Mouse (Mus musculus) adrenal gland, adult (tissue): ENCODE data around the gene Ulk4.
A peak's percentile ranks its signal among the peaks of the same experiment; 100 is the strongest.
"Not testable (repeated sequence)": the region's sequence is repeated elsewhere in the genome, so short reads cannot be mapped to it uniquely, and the experiment has no call there.

Source experiments
- DNase-seq, 2 experiments: peaks; one replicate each; pipeline ENCODE4 v3.0.0; 2022 to 2023; ENCODE audit warnings: low spot score in 1 of 2; ENCODE audit not compliant: inconsistent age in 2 of 2

Gene Ulk4

DNA sequence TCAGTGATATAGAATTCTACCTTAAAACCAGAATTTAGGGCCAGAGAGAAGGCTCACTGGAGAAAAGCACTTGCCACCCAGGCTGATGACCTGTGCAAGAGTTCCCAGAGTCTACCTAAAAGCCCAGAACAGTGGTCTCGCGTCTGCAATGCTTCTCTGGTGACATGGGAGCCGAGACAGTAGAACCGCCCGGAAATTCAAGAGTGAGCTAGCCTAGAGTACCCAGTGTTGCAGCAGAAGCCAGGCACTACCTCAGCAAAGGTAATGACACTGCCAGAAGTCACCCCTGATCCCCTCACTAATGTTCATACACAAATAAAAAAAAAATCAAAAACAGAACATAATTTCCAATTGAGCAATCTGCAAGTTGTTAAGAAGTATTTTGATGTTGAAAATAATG, 208.9 kb downstream of the Ulk4 start:
- no peak for DNase-seq

- no peak for DNase-seq
Observed at GRCm38 (mm10) chr9:121067043-121067442, 210.0 kb downstream of the Ulk4 start.

- DNase-seq: no peak
Observed at GRCm38 (mm10) chr9:121065383-121065978, 211.5 kb downstream of the Ulk4 start.

- DNase-seq: no peak
Observed at GRCm38 (mm10) chr9:121064606-121065355, 212.2 kb downstream of the Ulk4 start.

DNA sequence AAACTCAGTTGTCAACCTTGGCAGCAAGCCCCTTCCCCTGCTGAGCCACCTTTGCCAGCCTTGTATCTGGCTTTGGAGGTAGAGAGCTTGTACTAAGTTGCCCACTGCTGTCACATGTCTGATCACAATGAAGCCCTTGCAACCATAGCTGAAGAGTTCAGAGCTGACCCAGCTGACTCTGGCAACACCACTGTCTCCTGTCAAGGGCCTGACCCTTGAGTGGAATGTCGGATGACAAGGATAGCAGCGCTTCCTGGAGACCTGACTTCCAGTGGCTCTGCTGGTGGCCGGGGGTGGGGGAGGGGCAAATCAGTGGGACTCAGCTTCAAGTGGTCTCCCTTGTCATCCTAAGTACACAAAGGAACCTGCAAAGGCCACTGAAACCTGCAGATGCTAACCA, 214.3 kb downstream of the Ulk4 start:
- no peak for DNase-seq

DNA sequence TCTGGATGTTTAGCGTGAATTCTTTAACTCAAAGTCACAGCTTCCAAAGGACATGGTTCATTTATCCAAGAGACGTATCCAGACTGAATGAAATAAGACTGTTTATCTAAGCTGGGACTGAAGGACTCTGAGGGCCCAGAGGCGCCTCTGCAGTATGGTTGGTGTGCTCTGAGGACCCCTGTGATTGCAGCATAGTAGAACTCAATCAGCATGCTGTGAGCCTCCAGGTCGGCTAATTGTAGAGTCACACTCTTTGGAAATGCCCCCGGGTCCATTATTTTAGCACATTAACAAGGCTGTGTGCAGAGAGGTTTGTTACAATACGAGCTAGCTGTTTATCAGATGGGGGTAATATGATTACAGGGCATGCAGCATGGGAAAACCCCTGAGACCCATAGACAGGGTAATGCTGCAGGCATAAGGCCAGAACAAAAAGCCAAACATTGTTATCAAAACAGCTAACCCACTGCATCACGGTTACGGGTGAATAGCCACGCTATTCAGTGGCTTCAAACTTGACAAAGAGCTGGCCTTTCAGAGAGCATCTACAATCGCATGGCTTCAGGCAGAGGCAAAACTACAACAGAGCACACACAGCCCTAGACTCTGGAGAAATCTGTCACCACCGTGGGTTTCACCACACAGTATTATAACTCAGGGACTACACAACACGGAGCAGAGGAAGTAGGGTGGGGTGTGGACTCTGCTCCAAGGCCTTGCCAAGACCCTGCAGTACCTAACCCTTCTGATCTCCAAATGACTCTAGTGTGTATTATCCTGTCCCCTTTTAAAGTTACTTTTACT, 215.0 kb downstream of the Ulk4 start:
- DNase-seq: no peak

DNA sequence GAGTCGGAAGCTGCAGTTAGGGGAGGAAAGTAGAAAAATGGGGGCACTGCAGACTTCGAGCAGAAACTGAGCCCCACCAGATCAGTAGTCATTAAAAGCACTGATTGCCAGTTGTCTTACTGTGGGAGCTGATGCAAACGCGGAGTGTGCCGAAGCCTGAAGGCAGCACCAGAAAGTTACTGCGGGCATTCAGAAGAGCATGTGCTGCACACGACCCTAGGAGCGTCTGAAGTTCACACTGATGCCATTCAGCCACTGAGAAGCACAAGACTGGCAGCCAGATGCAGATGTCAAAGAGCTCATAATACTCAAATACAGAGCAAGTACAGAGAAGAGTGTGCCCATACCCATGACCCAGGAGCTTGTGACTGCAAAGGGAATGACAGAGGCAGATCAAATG, 216.7 kb downstream of the Ulk4 start:
- no peak for DNase-seq

GRCm38 (mm10) chr9:121059286-121059685, 217.7 kb downstream of the Ulk4 start:
- peak; percentile 19 to 69 for DNase-seq

GRCm38 (mm10) chr9:121058538-121058937, 218.5 kb downstream of the Ulk4 start:
- DNase-seq: no peak

- peak; percentile 28 to 59 for DNase-seq
Observed at GRCm38 (mm10) chr9:121058116-121058515, 218.9 kb downstream of the Ulk4 start.

DNA sequence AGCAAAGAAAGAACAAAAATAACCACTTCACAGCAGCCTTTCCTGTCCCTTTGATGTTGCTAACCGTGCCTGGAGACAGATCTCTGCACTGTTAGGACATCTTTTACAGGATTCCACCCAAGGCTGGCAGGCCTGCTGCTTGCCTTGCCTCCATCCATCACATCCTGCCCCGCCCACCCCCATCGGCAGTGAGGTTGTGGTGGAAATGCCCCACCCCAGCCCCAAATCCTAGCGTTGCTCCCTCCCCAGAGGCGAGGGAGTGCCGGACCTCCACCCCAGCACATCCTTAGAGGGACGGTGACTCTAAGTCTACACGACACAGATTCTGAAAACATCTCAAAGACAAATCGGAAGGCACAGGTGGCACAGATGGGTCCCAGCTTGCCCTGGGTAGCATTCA, 219.6 kb downstream of the Ulk4 start:
- no peak for DNase-seq

DNA sequence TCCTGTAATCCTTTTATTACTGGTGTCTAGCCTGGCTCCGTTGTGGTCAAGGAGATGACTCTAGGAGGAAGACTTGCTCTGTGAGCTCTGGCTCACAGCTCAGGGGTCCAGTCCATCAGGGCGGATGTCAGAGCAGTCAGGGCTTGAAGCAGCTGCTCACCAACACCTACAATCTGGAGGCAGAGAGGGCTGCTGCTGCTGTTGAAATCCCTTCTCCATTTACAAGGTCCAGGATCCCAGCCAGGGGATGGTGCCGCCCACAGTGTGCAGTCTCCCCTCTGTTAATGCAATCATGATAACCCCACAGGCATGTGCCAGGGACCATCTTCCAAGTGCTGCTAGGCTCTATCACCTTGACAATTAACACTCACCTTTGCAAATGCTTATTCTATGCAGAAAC, 220.5 kb downstream of the Ulk4 start:
- DNase-seq: no peak

DNA sequence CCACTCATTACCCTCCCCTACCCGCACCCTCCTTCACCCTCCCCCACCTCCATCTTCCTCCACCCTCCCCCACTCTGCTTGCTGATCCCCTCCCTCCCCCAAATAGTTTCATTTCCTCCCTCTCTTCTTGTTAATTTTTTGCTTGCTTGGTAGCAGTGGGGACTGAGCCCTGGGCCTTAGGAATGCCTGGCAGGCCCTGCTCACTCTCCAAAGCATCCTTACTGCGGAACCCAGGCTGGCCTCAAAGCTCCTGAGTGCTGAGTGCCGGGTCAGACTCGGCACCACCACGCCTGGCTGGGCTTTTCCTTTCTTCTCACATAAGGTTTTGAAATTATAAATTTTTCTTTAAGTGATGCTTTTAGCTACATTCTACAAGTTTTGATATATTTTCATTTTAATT, 221.0 kb downstream of the Ulk4 start:
- DNase-seq: no peak

GRCm38 (mm10) chr9:121045657-121046056, 231.3 kb downstream of the Ulk4 start:
- DNase-seq: not testable (repeated sequence)

- no peak for DNase-seq
Observed at GRCm38 (mm10) chr9:121044471-121045206, 232.4 kb downstream of the Ulk4 start.

- DNase-seq: no peak
Observed at GRCm38 (mm10) chr9:121043021-121043420, 234.0 kb downstream of the Ulk4 start.

DNA sequence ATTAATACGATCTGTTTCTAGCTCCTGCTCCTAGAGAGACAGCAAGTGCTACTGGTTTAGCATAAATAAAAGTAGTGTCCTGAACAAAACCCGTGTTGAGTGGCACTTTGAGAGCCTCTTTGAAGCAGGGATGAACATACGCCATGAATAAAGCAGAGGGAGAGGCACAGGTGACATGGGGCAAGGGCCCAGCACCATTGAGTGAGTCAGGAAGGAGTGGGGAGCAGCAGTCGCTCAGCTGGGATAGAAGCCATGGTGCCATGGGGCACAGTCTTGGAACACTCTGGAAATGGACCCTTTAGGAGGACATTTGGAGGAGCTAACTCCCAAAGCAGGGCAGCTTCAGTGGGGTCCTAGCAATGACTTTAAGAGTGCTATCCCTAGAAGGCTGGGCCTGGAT, 238.6 kb downstream of the Ulk4 start:
- DNase-seq: no peak

GRCm38 (mm10) chr9:121037975-121038374, 239.0 kb downstream of the Ulk4 start:
- DNase-seq: no peak

DNA sequence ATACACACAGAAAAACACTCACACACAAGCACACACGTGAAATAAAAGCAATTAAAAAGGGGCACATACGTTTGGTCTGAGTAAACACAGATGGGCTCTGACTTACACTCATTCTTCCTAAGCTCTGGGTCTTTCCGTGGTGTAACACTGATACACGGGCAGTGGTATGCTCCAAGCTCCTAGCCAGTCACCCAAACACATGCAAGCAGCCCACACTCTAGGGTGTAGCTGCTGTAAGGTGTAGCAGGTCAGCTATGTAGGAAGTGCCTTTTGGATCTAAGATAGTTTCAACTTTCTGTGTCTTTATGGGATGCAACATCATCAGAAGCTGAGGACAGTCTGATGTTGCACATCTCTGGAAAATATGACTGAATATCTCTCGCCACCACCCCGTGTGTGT, 241.7 kb downstream of the Ulk4 start:
- DNase-seq: no peak

GRCm38 (mm10) chr9:121033596-121033995, 243.4 kb downstream of the Ulk4 start:
- DNase-seq: no peak

- DNase-seq: no peak
Observed at GRCm38 (mm10) chr9:121032322-121032964, 244.6 kb downstream of the Ulk4 start.
